Mouse (Mus musculus) cortical plate, adult 2 months (tissue): ENCODE results near the gene Ctbp1. TPM values are rescaled to one million over a fixed set of nuclear protein-coding genes. Genes with fewer than 3 reads are reported as not detected.

Experiments used
- H3K27ac ChIP-seq: fragments of 200-500 bp; 2 replicates; pipeline ENCODE4 v1.5.1; 2012; ENCODE audit warnings: low read length, control low read depth, inconsistent platforms; ENCODE audit not compliant: insufficient read depth
- H3K4me1 ChIP-seq: fragments of 200-500 bp; 2 replicates; pipeline ENCODE4 v1.6.1; 2011; ENCODE audit warnings: low read length; ENCODE audit not compliant: control insufficient read depth, insufficient read depth
- H3K4me3 ChIP-seq: fragments of 200-500 bp; 2 replicates; pipeline ENCODE4 v1.5.1; 2011; ENCODE audit warnings: mild to moderate bottlenecking, low read length, control low read depth; ENCODE audit not compliant: insufficient read depth
- CTCF ChIP-seq: fragments of 200-500 bp; IDR thresholded peaks from 2 replicates; pipeline ENCODE4 v1.5.1; 2011; ENCODE audit warnings: mild to moderate bottlenecking, control low read depth, low read length; ENCODE audit not compliant: insufficient read depth; ENCODE audit errors: extremely low read depth
- POLR2A ChIP-seq: fragments of 200-500 bp; IDR thresholded peaks from 2 replicates; pipeline ENCODE4 v1.6.1; 2011; ENCODE audit warnings: mild to moderate bottlenecking, low read length, control low read depth; ENCODE audit not compliant: insufficient read depth; ENCODE audit errors: extremely low read depth
- polyA plus RNA-seq: library from polyadenylated mRNA; depleted of rRNA; stranded (reverse); fragments of >200 nt; gene quantifications from 2 replicates; pipeline ENCODE4 v1.2.3, GENCODE M21; 2012

Gene Ctbp1
- polyA plus RNA-seq, 1 experiment: 250 TPM

DNA sequence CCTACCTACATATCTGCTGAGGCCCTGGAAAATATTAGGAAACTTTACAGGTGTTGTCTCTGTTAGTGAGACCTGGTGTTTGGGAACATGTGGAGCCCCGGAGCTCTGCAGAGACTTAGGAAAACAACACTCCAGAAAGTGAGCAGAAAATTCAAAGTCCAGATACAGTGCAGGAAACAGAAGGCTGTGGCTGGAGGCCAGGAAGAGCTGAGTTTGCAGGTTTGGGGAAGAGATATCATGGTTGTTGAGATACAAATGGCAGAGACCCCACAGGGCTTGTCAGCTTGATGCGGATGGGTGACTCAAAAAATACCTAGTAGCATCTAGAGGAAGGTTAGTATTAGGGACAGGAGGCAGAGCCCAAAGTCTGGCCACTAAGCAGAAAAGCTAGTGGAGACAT is 2.5 kb upstream of the Ctbp1 start:
- Histone ChIP-seq H3K4me3 (no peak overlapping the region), H3K4me1 (peaks cover 7% of the 10 kb centered on the region; the same call in 1 of the 2 replicates), H3K27ac (no peak overlapping the region)
- TF ChIP-seq CTCF: no peak
- no peak for TF ChIP-seq POLR2A

DNA sequence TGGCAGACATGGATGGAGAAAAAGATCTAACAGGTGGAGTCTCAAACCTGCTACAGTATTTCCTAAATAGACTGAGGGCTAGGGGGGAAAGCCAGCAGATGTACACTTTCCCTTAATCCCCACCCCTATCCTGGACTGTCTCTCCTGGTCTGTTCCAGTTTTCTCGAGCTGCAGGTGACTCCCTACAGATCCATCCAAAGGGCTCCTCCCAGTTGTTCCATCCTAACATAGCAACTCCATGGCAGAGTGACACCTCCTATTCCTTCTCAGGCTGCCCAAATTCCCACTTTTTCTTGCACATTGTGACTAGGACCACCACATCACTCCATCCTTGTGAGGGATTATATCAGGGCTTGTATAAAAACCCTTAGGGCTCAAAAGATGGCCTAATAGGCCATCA is 960 bp upstream of the Ctbp1 start:
- peaks cover 9% of the 10 kb centered on the region for H3K4me1 ChIP-seq
- H3K4me3 ChIP-seq: peak overlapping the region; percentile 92; the same call in 1 of the 2 replicates
- no peak overlapping the region for H3K27ac ChIP-seq
- TF ChIP-seq CTCF (no peak), POLR2A (no peak)

DNA sequence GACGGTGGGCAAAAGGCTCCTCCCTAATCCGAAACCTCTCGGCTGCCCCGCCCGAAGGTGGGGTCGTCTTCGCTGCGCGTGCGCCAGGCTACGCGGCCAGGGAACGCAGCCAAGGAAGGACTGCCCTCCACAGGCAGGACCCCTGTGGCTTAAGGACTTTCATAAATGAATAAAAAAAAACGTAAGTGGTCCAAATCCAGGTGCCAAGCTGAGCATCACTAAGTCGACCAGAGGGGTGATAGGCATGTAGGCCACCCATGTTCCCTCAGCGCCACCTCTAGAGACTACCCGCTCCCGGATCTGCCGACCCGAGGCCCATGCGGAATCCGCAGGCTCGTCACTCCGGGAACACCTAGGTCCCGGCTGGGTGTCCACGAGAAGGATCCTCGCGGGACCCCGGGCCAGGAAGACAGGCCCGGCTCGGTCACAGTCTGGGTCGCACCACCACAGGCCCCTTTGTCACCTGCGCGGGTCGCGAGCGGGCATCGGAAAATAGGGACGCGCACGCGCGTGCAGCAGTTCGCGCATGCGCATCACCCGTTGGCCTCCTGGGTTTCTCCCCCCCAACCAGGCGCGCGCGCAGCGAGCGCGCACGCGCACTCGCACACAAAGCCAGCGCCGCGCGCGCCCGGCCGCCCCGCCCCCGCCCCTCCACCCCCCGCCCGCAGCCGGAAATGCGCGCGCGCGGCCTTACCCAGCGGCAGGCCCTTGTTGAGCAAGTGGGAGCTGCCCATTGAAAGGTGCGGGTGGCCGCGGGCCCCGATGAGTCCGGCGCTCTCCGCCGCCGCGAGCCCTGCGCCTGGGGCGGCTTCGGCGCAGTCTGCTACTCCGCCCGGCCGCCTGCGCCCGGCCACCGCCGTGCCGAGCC is 475 bp downstream of the Ctbp1 start:
- peaks cover 9% of the 10 kb centered on the region for H3K4me1 ChIP-seq
- peak overlapping the region; percentile 98 for H3K27ac ChIP-seq
- peak overlapping the region; percentile 92 for H3K4me3 ChIP-seq
- TF ChIP-seq POLR2A (peak; percentile 81), CTCF (no peak)

DNA sequence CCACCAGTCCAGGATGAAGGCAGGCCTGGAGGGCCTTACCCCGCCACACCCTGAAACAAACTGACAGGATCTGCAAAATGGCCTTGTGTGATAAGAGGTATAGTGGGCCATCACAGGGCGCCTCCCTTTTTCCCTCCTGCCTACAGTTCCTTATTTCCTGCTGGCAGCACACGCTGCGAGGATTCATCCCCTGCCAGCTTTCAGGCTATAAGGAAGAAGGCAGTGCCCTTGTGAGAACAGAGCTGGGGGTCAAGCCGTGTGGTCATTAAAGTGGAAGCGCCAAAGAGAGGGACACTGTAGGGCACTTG is 1.1 kb downstream of the Ctbp1 start:
- Histone ChIP-seq H3K4me3 (peak overlapping the region; percentile 92), H3K27ac (peak overlapping the region; percentile 85), H3K4me1 (peaks cover 9% of the 10 kb centered on the region)
- TF ChIP-seq CTCF: no peak
- no peak for TF ChIP-seq POLR2A

DNA sequence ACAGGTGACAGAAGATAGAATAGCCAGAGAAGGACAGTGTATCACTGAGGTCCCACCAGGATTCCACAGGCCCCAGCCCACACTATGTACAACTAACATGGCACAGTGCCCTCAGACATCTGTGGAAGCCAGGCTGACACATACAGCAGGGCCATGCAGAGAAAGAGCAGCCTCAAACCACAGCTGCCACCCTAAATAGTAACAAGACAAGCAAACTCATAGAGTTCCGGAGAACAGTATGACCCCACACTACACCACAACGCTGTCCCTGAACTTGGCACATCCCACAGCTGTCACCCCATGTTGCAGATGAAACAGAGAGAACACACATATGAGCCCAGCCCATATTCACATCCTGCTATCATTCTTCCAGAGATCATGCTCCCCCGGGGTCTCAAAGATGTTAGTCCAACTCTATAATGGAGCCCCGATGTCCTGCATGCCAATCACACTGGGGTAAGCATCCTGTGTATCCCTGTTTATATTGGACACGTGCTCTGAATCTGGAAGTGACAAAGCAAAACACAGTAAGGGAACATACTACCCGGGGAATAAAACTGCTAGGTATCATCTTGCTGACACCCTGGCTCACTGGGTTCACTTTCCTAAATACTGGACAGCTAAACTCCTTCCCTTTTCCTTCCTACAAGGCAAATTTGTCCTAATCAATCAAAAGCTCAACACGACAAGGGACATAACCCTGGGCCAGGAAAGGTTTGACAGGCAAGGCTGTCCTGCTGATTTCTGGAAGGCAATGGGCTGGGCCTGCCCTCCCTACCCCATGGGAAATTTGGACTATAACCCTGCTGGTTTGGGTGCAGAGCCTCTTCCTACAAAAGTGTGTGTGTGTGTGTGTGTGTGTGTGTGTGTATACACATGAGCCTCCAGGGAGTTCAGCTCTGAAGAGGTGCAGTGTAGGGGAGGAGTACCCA is 1.7 kb downstream of the Ctbp1 start:
- no peak overlapping the region for H3K27ac ChIP-seq
- peaks cover 9% of the 10 kb centered on the region for H3K4me1 ChIP-seq
- H3K4me3 ChIP-seq: peak overlapping the region; percentile 92
- TF ChIP-seq CTCF (no peak), POLR2A (no peak)

DNA sequence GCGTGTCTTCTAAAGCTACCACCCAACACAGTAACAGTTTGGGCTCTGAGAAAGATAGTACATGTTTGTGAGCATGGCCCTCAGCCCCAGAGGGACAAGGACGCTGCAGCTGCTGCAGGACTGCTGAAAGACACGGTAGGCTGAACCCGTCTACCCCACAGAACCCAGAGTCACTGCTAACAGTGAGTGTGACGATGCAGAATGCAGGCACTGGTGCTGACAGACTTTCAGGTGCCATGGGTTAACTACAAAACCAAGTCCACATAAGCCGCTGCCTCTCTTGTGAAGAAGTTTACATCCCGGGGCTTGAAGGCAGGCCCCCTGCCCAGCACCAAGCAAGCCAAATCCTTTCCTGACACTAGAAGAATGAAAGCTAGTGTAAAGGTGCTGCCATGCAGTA is 2.6 kb downstream of the Ctbp1 start:
- Histone ChIP-seq H3K27ac (no peak overlapping the region), H3K4me3 (no peak overlapping the region), H3K4me1 (peaks cover 9% of the 10 kb centered on the region)
- TF ChIP-seq CTCF: no peak
- no peak for TF ChIP-seq POLR2A

DNA sequence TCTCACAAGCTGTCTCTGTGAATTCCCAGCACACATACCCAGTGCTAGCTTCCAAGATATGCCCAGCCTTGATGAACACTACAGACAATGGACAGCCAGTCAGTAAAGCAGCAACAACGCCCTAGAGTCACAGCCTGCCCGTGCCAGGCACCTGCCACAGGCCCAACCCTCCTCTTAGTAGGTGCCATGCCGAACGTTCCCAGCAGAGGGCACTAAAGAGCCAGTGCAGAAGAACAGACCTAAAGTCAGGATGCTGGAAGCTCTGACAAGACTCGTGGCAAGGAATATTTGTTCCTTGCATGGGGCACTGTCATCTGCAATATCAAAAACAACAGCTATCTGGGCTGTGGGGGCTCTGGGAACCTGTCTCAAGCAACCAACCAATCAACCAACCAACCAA is 4.2 kb downstream of the Ctbp1 start:
- peak overlapping the region; percentile 62; the same call in 1 of the 2 replicates for H3K27ac ChIP-seq

DNA sequence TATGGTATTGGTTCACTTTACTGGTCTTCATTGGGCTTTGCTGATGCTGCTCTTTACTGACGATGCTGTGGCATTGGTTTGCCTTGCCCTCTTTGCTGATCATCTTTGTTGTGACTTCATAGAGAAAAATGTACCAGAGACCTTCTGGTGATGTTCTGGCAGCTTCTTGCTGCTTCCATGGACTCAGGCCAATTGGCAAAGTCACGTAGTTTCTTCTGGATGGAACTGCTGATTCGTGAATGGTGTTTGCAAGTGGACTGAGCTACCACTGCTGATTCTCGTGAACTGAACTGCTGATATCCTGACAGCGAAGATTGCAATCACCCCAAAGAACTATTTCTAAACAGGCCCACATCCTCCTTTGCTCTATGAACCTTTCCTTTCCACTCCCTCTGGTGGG is 20.4 kb downstream of the Ctbp1 start:
- TF ChIP-seq CTCF: no peak
- no peak for TF ChIP-seq POLR2A
- no peaks in the 10 kb centered on the region for H3K4me1 ChIP-seq
- H3K27ac ChIP-seq: no peak overlapping the region
- no peak overlapping the region for H3K4me3 ChIP-seq

More for the DNA sequence above, 4.2 kb downstream of the Ctbp1 start:
- H3K4me1 ChIP-seq: peaks cover 9% of the 10 kb centered on the region
- TF ChIP-seq CTCF: peak; percentile 98
- no peak for TF ChIP-seq POLR2A
- H3K4me3 ChIP-seq: no peak overlapping the region

DNA sequence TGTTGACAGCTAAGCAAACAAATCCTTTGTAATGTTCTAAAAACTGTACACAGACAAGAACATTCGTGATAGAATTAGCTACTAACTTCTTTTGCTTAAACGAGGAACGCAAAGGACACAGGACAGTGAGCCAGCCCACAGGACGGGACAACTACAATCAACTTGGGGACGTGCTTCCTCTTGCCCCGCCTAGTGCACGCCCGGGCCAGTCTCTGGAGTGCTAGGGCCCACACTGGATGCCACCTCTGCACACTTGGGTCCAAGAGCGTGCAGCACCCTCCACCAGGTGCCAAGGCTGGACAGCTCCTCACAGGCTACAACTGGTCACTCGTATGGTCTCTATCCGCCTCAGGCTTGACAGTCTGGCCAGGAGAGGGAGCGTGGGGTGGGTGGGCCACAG is 26.6 kb downstream of the Ctbp1 start:
- no peak for TF ChIP-seq POLR2A
- TF ChIP-seq CTCF: no peak
- Histone ChIP-seq H3K4me1 (no peaks in the 10 kb centered on the region; the same call in 1 of the 2 replicates), H3K4me3 (no peak overlapping the region), H3K27ac (no peak overlapping the region)
